Mouse (Mus musculus): ENCODE data around the gene B4galt2. TPM values are rescaled to one million over a fixed set of nuclear protein-coding genes. Genes with fewer than 3 reads are reported as not detected.

Gene B4galt2
- polyA plus RNA-seq, 1 experiment from 2014 or later: 14.0 TPM

- Histone ChIP-seq H3K9ac (no peak overlapping the region), H3K27me3 (replicated peaks) (no peaks in the 10 kb centered on the region), H3K4me1 (replicated peaks) (peaks cover 23% of the 10 kb centered on the region), H3K27ac (no peak overlapping the region), H3K9me3 (no peaks in the 10 kb centered on the region), H3K4me2 (replicated peaks) (no peak overlapping the region), H3K36me3 (no peaks in the 10 kb centered on the region), H3K4me3 (replicated peaks) (no peak overlapping the region)
- no peak for ATAC-seq
- WGBS: 77% methylated on average over 4 of the region's 4 CpGs
These were observed 34.1 kb upstream of the B4galt2 start for GRCm38 (mm10) chr4:117917402-117917801.

GRCm38 (mm10) chr4:117916386-117916785, 33.1 kb upstream of the B4galt2 start:
- H3K27ac ChIP-seq: no peak overlapping the region
- WGBS: 66% methylated on average over 5 of the region's 5 CpGs
- H3K4me3 ChIP-seq (replicated peaks): no peak overlapping the region
- no peaks in the 10 kb centered on the region for H3K27me3 ChIP-seq (replicated peaks)
- H3K9me3 ChIP-seq: no peaks in the 10 kb centered on the region
- H3K36me3 ChIP-seq: peaks cover 4% of the 10 kb centered on the region; the same call in 1 of the 2 replicates
- H3K4me1 ChIP-seq (replicated peaks): peaks cover 23% of the 10 kb centered on the region
- H3K9ac ChIP-seq: no peak overlapping the region
- no peak for ATAC-seq
- H3K4me2 ChIP-seq (replicated peaks): 0 out of 2 replicates have a peak overlapping the region, but pooled peaks have one; percentile 97

- peak overlapping the region; percentile 97 for H3K4me2 ChIP-seq (replicated peaks)
- WGBS: 5% methylated on average over 19 of the region's 19 CpGs
- H3K4me1 ChIP-seq (replicated peaks): peaks cover 23% of the 10 kb centered on the region
- H3K9ac ChIP-seq: peak overlapping the region; percentile 71
- peaks cover 4% of the 10 kb centered on the region; the same call in 1 of the 2 replicates for H3K36me3 ChIP-seq
- ATAC-seq: no peak
- peak overlapping the region; percentile 72 for H3K4me3 ChIP-seq (replicated peaks)
- no peaks in the 10 kb centered on the region for H3K9me3 ChIP-seq
- no peaks in the 10 kb centered on the region for H3K27me3 ChIP-seq (replicated peaks)
- H3K27ac ChIP-seq: peak overlapping the region; percentile 88; the same call in 1 of the 2 replicates
These were observed 32.3 kb upstream of the B4galt2 start for GRCm38 (mm10) chr4:117915489-117916105.

GRCm38 (mm10) chr4:117914591-117915442, 31.5 kb upstream of the B4galt2 start, which contains the start of gene Ipo13:
Ipo13 (minus strand) TSS chr4:117914999.
- Histone ChIP-seq H3K4me1 (replicated peaks) (peaks cover 23% of the 10 kb centered on the region), H3K9me3 (no peaks in the 10 kb centered on the region), H3K4me2 (replicated peaks) (peak within 1 kb of the TSS; percentile 97), H3K36me3 (peaks cover 4% of the 10 kb centered on the region; the same call in 1 of the 2 replicates), H3K27me3 (replicated peaks) (no peaks in the 10 kb centered on the region), H3K4me3 (replicated peaks) (peak within 1 kb of the TSS; percentile 72), H3K27ac (peak within 1 kb of the TSS; percentile 88), H3K9ac (peak within 1 kb of the TSS; percentile 71)
- under 1% methylated on average over 61 of the region's 61 CpGs for WGBS
- peak; percentile 96 for ATAC-seq

GRCm38 (mm10) chr4:117914031-117914430, 30.7 kb upstream of the B4galt2 start:
- H3K27ac ChIP-seq: no peak overlapping the region
- H3K9ac ChIP-seq: peak overlapping the region; percentile 71
- H3K4me1 ChIP-seq (replicated peaks): peaks cover 27% of the 10 kb centered on the region
- H3K36me3 ChIP-seq: peaks cover 5% of the 10 kb centered on the region; the same call in 1 of the 2 replicates
- no peaks in the 10 kb centered on the region for H3K27me3 ChIP-seq (replicated peaks)
- peak overlapping the region; percentile 97 for H3K4me2 ChIP-seq (replicated peaks)
- no peak; the same call in 1 of the 2 replicates for ATAC-seq
- peak overlapping the region; percentile 72 for H3K4me3 ChIP-seq (replicated peaks)
- no peaks in the 10 kb centered on the region for H3K9me3 ChIP-seq
- 20% methylated on average over 8 of the region's 8 CpGs for WGBS

- Histone ChIP-seq H3K9ac (0 out of 2 replicates have a peak overlapping the region, but pooled peaks have one; percentile 71), H3K4me3 (replicated peaks) (peak overlapping the region; percentile 72), H3K4me1 (replicated peaks) (peaks cover 26% of the 10 kb centered on the region), H3K27me3 (replicated peaks) (no peaks in the 10 kb centered on the region), H3K27ac (no peak overlapping the region), H3K4me2 (replicated peaks) (peak overlapping the region; percentile 97), H3K9me3 (no peaks in the 10 kb centered on the region), H3K36me3 (peaks cover 7% of the 10 kb centered on the region; the same call in 1 of the 2 replicates)
- no peak for ATAC-seq
- 53% methylated on average over 3 of the region's 3 CpGs for WGBS
These were observed 30.1 kb upstream of the B4galt2 start for GRCm38 (mm10) chr4:117913421-117913820.

- no peak overlapping the region for H3K9ac ChIP-seq
- WGBS: 51% methylated on average over 7 of the region's 7 CpGs
These were observed 29.5 kb upstream of the B4galt2 start for GRCm38 (mm10) chr4:117912685-117913273.

GRCm38 (mm10) chr4:117912131-117912561, 28.9 kb upstream of the B4galt2 start:
- Histone ChIP-seq H3K4me2 (replicated peaks) (peak overlapping the region; percentile 97; the same call in 1 of the 2 replicates), H3K27me3 (replicated peaks) (no peaks in the 10 kb centered on the region), H3K9ac (no peak overlapping the region), H3K27ac (no peak overlapping the region), H3K36me3 (peaks cover 7% of the 10 kb centered on the region; the same call in 1 of the 2 replicates), H3K4me1 (replicated peaks) (peaks cover 24% of the 10 kb centered on the region), H3K9me3 (no peaks in the 10 kb centered on the region), H3K4me3 (replicated peaks) (no peak overlapping the region)
- 94% methylated on average over 13 of the region's 13 CpGs for WGBS
- no peak for ATAC-seq

More at GRCm38 (mm10) chr4:117912685-117913273, 29.5 kb upstream of the B4galt2 start:
- Histone ChIP-seq H3K27me3 (replicated peaks) (no peaks in the 10 kb centered on the region), H3K4me2 (replicated peaks) (peak overlapping the region; percentile 97), H3K4me3 (replicated peaks) (0 out of 2 replicates have a peak overlapping the region, but pooled peaks have one; percentile 72), H3K27ac (no peak overlapping the region), H3K36me3 (peaks cover 7% of the 10 kb centered on the region; the same call in 1 of the 2 replicates), H3K9me3 (no peaks in the 10 kb centered on the region), H3K4me1 (replicated peaks) (peaks cover 26% of the 10 kb centered on the region)
- ATAC-seq: no peak

- no peak overlapping the region for H3K9ac ChIP-seq
- peaks cover 19% of the 10 kb centered on the region for H3K36me3 ChIP-seq
- ATAC-seq: no peak
- no peaks in the 10 kb centered on the region for H3K27me3 ChIP-seq (replicated peaks)
- H3K4me1 ChIP-seq (replicated peaks): peaks cover 18% of the 10 kb centered on the region
- H3K27ac ChIP-seq: no peak overlapping the region
- no peaks in the 10 kb centered on the region for H3K9me3 ChIP-seq
- 75% methylated on average over 8 of the region's 8 CpGs for WGBS
- H3K4me3 ChIP-seq (replicated peaks): no peak overlapping the region
- no peak overlapping the region for H3K4me2 ChIP-seq (replicated peaks)
These were observed 25.7 kb upstream of the B4galt2 start for GRCm38 (mm10) chr4:117908834-117909453.

- ATAC-seq: no peak
- Histone ChIP-seq H3K9ac (no peak overlapping the region), H3K4me2 (replicated peaks) (no peak overlapping the region), H3K27ac (no peak overlapping the region), H3K9me3 (no peaks in the 10 kb centered on the region), H3K4me3 (replicated peaks) (no peak overlapping the region), H3K4me1 (replicated peaks) (peaks cover 5% of the 10 kb centered on the region; the same call in 1 of the 2 replicates), H3K36me3 (peaks cover 31% of the 10 kb centered on the region), H3K27me3 (replicated peaks) (no peaks in the 10 kb centered on the region)
- WGBS: 86% methylated on average over 3 of the region's 3 CpGs
These were observed 22.9 kb upstream of the B4galt2 start for GRCm38 (mm10) chr4:117906196-117906595.

GRCm38 (mm10) chr4:117904761-117905160, 21.5 kb upstream of the B4galt2 start:
- Histone ChIP-seq H3K27me3 (replicated peaks) (no peaks in the 10 kb centered on the region), H3K4me2 (replicated peaks) (no peak overlapping the region), H3K9me3 (no peaks in the 10 kb centered on the region), H3K4me1 (replicated peaks) (peaks cover 5% of the 10 kb centered on the region; the same call in 1 of the 2 replicates), H3K4me3 (replicated peaks) (no peak overlapping the region), H3K9ac (no peak overlapping the region), H3K27ac (no peak overlapping the region), H3K36me3 (peaks cover 39% of the 10 kb centered on the region)
- 87% methylated on average over 8 of the region's 8 CpGs for WGBS
- ATAC-seq: no peak

All from intestine, embryonic 15.5 days (tissue).